In genomic region chr1:131970322-131970660, GRCm38 (mm10) we compare ENCODE assay signal across 14 mouse cellular contexts. TPM values are rescaled to one million over a fixed set of nuclear protein-coding genes. Genes with fewer than 3 reads are reported as not detected.
DNase-seq lines count a peak whose midpoint lies in the region; ATAC-seq and TF ChIP-seq lines count a peak whose summit lies in the region.
"Had no signal": no experiment of that assay in that cellular context is flagged by ENCODE, and none has a peak within 500 bp of the region (broad histone marks: within the 10 kb centered on the region; RNA-seq: fewer than 3 reads in every experiment).

No protein-coding gene starts in this region.

- no peak overlapping the region for H3K4me3 ChIP-seq in forebrain, embryonic 11.5 days (ENCODE audit: low read depth, low read length)
- no peak overlapping the region for H3K4me3 ChIP-seq in forebrain, postnatal 0 days (ENCODE audit: low read depth, low read length)
- H3K4me3 ChIP-seq in midbrain, embryonic 11.5 days (ENCODE audit: low read depth, low read length): peak overlapping the region; percentile 9; the same call in 1 of the 2 replicates
- H3K4me3 ChIP-seq in midbrain, postnatal 0 days (ENCODE audit: low read depth, low read length): no peak overlapping the region
- no peak overlapping the region for H3K4me3 ChIP-seq in midbrain, embryonic 13.5 days (replicated peaks)
- H3K4me3 ChIP-seq: hindbrain, embryonic 15.5 days; myocyte; stomach, embryonic 15.5 days had no signal

- ATAC-seq in forebrain, embryonic 11.5 days (replicated peaks; ENCODE audit: low FRiP score): no peak; the same call in 1 of the 2 replicates
- no peak for ATAC-seq in forebrain, postnatal 0 days
- no peak; the same call in 1 of the 2 replicates for ATAC-seq in midbrain, embryonic 11.5 days (ENCODE audit: low FRiP score)
- no peak for ATAC-seq in midbrain, postnatal 0 days (ENCODE audit: low FRiP score)
- ATAC-seq in midbrain, embryonic 13.5 days: no peak; the same call in 1 of the 2 replicates
- no peak for ATAC-seq in erythroblast, adult 5-6 weeks (replicated peaks; ENCODE audit: low FRiP score, poor library complexity, severe bottlenecking)

- H3K4me1 ChIP-seq in forebrain, embryonic 11.5 days (replicated peaks; ENCODE audit: control insufficient read depth, insufficient read depth, low read length): peaks cover 52% of the 10 kb centered on the region
- no peaks in the 10 kb centered on the region for H3K4me1 ChIP-seq in forebrain, postnatal 0 days (ENCODE audit: insufficient read depth)
- H3K4me1 ChIP-seq in midbrain, embryonic 11.5 days (ENCODE audit: control insufficient read depth, insufficient read depth, low read length): peaks cover 93% of the 10 kb centered on the region
- H3K4me1 ChIP-seq in midbrain, postnatal 0 days (ENCODE audit: insufficient read depth, low read length): no peaks in the 10 kb centered on the region
- peaks cover 94% of the 10 kb centered on the region for H3K4me1 ChIP-seq in midbrain, embryonic 13.5 days (replicated peaks)

- peaks cover 2% of the 10 kb centered on the region; the same call in 1 of the 2 replicates for H3K27me3 ChIP-seq in forebrain, embryonic 11.5 days (ENCODE audit: control insufficient read depth, insufficient read depth, low read length)
- no peaks in the 10 kb centered on the region for H3K27me3 ChIP-seq in forebrain, postnatal 0 days (ENCODE audit: insufficient read depth, low read length)
- no peaks in the 10 kb centered on the region for H3K27me3 ChIP-seq in midbrain, embryonic 11.5 days (ENCODE audit: control insufficient read depth, insufficient read depth, low read length)
- H3K27me3 ChIP-seq in midbrain, postnatal 0 days (ENCODE audit: insufficient read depth, low read length): no peaks in the 10 kb centered on the region; the same call in 1 of the 2 replicates
- H3K27me3 ChIP-seq in midbrain, embryonic 13.5 days: 0 out of 2 replicates have a peak, but pooled peaks cover 2% of the 10 kb centered on the region
- H3K27me3 ChIP-seq: stomach, embryonic 15.5 days had no signal

- WGBS in forebrain, embryonic 11.5 days: 32% methylated on average over 5 of the region's 5 CpGs
- 51% methylated on average over 5 of the region's 5 CpGs for WGBS in forebrain, postnatal 0 days
- 35% methylated on average over 5 of the region's 5 CpGs for WGBS in midbrain, embryonic 11.5 days
- WGBS in midbrain, postnatal 0 days: 39% methylated on average over 5 of the region's 5 CpGs
- WGBS in midbrain, embryonic 13.5 days: 33% methylated on average over 5 of the region's 5 CpGs

- peak overlapping the region; percentile 98 for H3K27ac ChIP-seq in forebrain, embryonic 11.5 days (ENCODE audit: low read depth, low read length)
- no peak overlapping the region for H3K27ac ChIP-seq in forebrain, postnatal 0 days (ENCODE audit: low read depth, low read length)
- peak overlapping the region; percentile 97 for H3K27ac ChIP-seq in midbrain, embryonic 11.5 days (ENCODE audit: low read depth, low read length)
- no peak overlapping the region for H3K27ac ChIP-seq in midbrain, postnatal 0 days (ENCODE audit: low read depth, low read length)
- H3K27ac ChIP-seq in midbrain, embryonic 13.5 days: peak overlapping the region; percentile 92
- H3K27ac ChIP-seq: hindbrain, embryonic 15.5 days; stomach, embryonic 15.5 days had no signal

- H3K36me3 ChIP-seq in forebrain, embryonic 11.5 days (ENCODE audit: control insufficient read depth, insufficient read depth, low read length): no peaks in the 10 kb centered on the region
- no peaks in the 10 kb centered on the region for H3K36me3 ChIP-seq in forebrain, postnatal 0 days (ENCODE audit: insufficient read depth)
- H3K36me3 ChIP-seq in midbrain, embryonic 11.5 days (ENCODE audit: control insufficient read depth, insufficient read depth, low read length): no peaks in the 10 kb centered on the region
- H3K36me3 ChIP-seq in midbrain, postnatal 0 days (ENCODE audit: insufficient read depth, low read length): no peaks in the 10 kb centered on the region
- H3K36me3 ChIP-seq in midbrain, embryonic 13.5 days: no peaks in the 10 kb centered on the region
- H3K36me3 ChIP-seq: hindbrain, embryonic 15.5 days; stomach, embryonic 15.5 days had no signal

- no peak for TF ChIP-seq CTCF in forebrain, postnatal 0 days (IDR thresholded peaks at IDR 0.05; ENCODE audit: low read depth)
- no peak for TF ChIP-seq CTCF in midbrain, postnatal 0 days (IDR thresholded peaks at IDR 0.05)

- peak overlapping the region; percentile 55; the same call in 1 of the 2 replicates for H3K9ac ChIP-seq in forebrain, embryonic 11.5 days (ENCODE audit: low read length)
- H3K9ac ChIP-seq in forebrain, postnatal 0 days: no peak overlapping the region
- peak overlapping the region; percentile 75; the same call in 1 of the 2 replicates for H3K9ac ChIP-seq in midbrain, embryonic 11.5 days (ENCODE audit: low read length)
- H3K9ac ChIP-seq in midbrain, postnatal 0 days (replicated peaks; ENCODE audit: low read length, poor library complexity, severe bottlenecking): no peak overlapping the region
- H3K9ac ChIP-seq in midbrain, embryonic 13.5 days (replicated peaks): no peak overlapping the region
- H3K9ac ChIP-seq: hindbrain, embryonic 15.5 days; stomach, embryonic 15.5 days had no signal

- H3K4me2 ChIP-seq in forebrain, embryonic 11.5 days (ENCODE audit: low read depth, low read length, severe bottlenecking): peak overlapping the region; percentile 40; the same call in 1 of the 2 replicates
- no peak overlapping the region for H3K4me2 ChIP-seq in forebrain, postnatal 0 days (ENCODE audit: low read depth)
- H3K4me2 ChIP-seq in midbrain, embryonic 11.5 days: peak overlapping the region; percentile 58
- no peak overlapping the region for H3K4me2 ChIP-seq in midbrain, postnatal 0 days (ENCODE audit: low read depth, low read length, poor library complexity, severe bottlenecking)
- H3K4me2 ChIP-seq in midbrain, embryonic 13.5 days (replicated peaks): peak overlapping the region; percentile 40
- H3K4me2 ChIP-seq: stomach, embryonic 15.5 days had no signal

- H3K9me3 ChIP-seq in forebrain, embryonic 11.5 days (ENCODE audit: control insufficient read depth, low read length): no peaks in the 10 kb centered on the region
- no peaks in the 10 kb centered on the region for H3K9me3 ChIP-seq in forebrain, postnatal 0 days (ENCODE audit: low read length)
- no peaks in the 10 kb centered on the region for H3K9me3 ChIP-seq in midbrain, embryonic 11.5 days (ENCODE audit: control insufficient read depth, low read length)
- no peaks in the 10 kb centered on the region for H3K9me3 ChIP-seq in midbrain, postnatal 0 days (ENCODE audit: low read length)
- no peaks in the 10 kb centered on the region for H3K9me3 ChIP-seq in midbrain, embryonic 13.5 days
- H3K9me3 ChIP-seq: hindbrain, embryonic 15.5 days; stomach, embryonic 15.5 days had no signal

- no peak for DNase-seq in forebrain, embryonic 11.5 days (ENCODE audit: low spot score)
- no peak for DNase-seq in forebrain, postnatal 0 days
- no peak for DNase-seq in midbrain, embryonic 11.5 days (ENCODE audit: low spot score, missing footprints)
- no peak for DNase-seq in midbrain, postnatal 0 days (ENCODE audit: low spot score)
- DNase-seq in kidney, postnatal 25 days: peak; percentile 48 to 78
- DNase-seq in B cell, adult 2 months: no peak
- DNase-seq: adrenal gland, postnatal 36 days; cerebellum, adult 9-10 months; right cerebral cortex, adult 18-20 months had no signal

RNA-seq across cellular contexts. Expression of gene Slc45a3, which starts 7.5 kb away (rescaled TPM):
- 8.4 and 9.4 TPM in 2 replicates for polyA plus RNA-seq in forebrain, embryonic 11.5 days (2014; fragmentation: Nextera tagmentation; extraction: Ambion mirVana)
- 0.85 and 0.86 TPM in 2 replicates for total RNA-seq in forebrain, postnatal 0 days (2014; rRNA removed)
- polyA plus RNA-seq in forebrain, postnatal 0 days (2015; fragmentation: Nextera tagmentation; extraction: Ambion mirVana): 0.69 and 0.78 TPM in 2 replicates
- polyA plus RNA-seq in midbrain, embryonic 11.5 days (2014; fragmentation: Nextera tagmentation; extraction: Ambion mirVana): 19.5 and 20.5 TPM in 2 replicates
- 0.80 and 1.3 TPM in 2 replicates for total RNA-seq in midbrain, postnatal 0 days (2014; rRNA removed)
- 0.38 and 0.63 TPM in 2 replicates for polyA plus RNA-seq in midbrain, postnatal 0 days (2015; fragmentation: Nextera tagmentation; extraction: Ambion mirVana)
- 9.5 and 12.9 TPM in 2 replicates for polyA plus RNA-seq in midbrain, embryonic 13.5 days (2015; fragmentation: Nextera tagmentation; extraction: Ambion mirVana)
- not detected in 2 replicates for total RNA-seq in erythroblast, adult 5-6 weeks (2015; ENCODE audit: low replicate concordance)
- total RNA-seq in erythroblast, adult 5-6 weeks (2017; ENCODE audit: low replicate concordance): 0.56 and 1.3 TPM in 2 replicates

RNA-seq across cellular contexts. Expression of gene Elk4, which starts 37.1 kb away (rescaled TPM):
- polyA plus RNA-seq in forebrain, embryonic 11.5 days (2014; fragmentation: Nextera tagmentation; extraction: Ambion mirVana): 19.8 and 20.3 TPM in 2 replicates
- 18.6 and 25.5 TPM in 2 replicates for total RNA-seq in forebrain, postnatal 0 days (2014; rRNA removed)
- 8.0 and 8.2 TPM in 2 replicates for polyA plus RNA-seq in forebrain, postnatal 0 days (2015; fragmentation: Nextera tagmentation; extraction: Ambion mirVana)
- polyA plus RNA-seq in midbrain, embryonic 11.5 days (2014; fragmentation: Nextera tagmentation; extraction: Ambion mirVana): 17.2 and 19.5 TPM in 2 replicates
- 17.6 and 23.4 TPM in 2 replicates for total RNA-seq in midbrain, postnatal 0 days (2014; rRNA removed)
- 6.0 and 8.1 TPM in 2 replicates for polyA plus RNA-seq in midbrain, postnatal 0 days (2015; fragmentation: Nextera tagmentation; extraction: Ambion mirVana)
- polyA plus RNA-seq in midbrain, embryonic 13.5 days (2015; fragmentation: Nextera tagmentation; extraction: Ambion mirVana): 10.9 and 12.6 TPM in 2 replicates
- 96.8 and 101 TPM in 2 replicates for total RNA-seq in erythroblast, adult 5-6 weeks (2015; ENCODE audit: low replicate concordance)
- 75.8 and 94.4 TPM in 2 replicates for total RNA-seq in erythroblast, adult 5-6 weeks (2017; ENCODE audit: low replicate concordance)

RNA-seq across cellular contexts. Expression of gene Nucks1, which starts 60.0 kb away (rescaled TPM):
- 69.7 and 69.9 TPM in 2 replicates for polyA plus RNA-seq in forebrain, embryonic 11.5 days (2014; fragmentation: Nextera tagmentation; extraction: Ambion mirVana)
- total RNA-seq in forebrain, postnatal 0 days (2014; rRNA removed): 135 and 159 TPM in 2 replicates
- polyA plus RNA-seq in forebrain, postnatal 0 days (2015; fragmentation: Nextera tagmentation; extraction: Ambion mirVana): 42.6 and 56.4 TPM in 2 replicates
- polyA plus RNA-seq in midbrain, embryonic 11.5 days (2014; fragmentation: Nextera tagmentation; extraction: Ambion mirVana): 61.3 and 63.1 TPM in 2 replicates
- 121 and 140 TPM in 2 replicates for total RNA-seq in midbrain, postnatal 0 days (2014; rRNA removed)
- polyA plus RNA-seq in midbrain, postnatal 0 days (2015; fragmentation: Nextera tagmentation; extraction: Ambion mirVana): 41.3 and 51.7 TPM in 2 replicates
- 60.4 and 69.2 TPM in 2 replicates for polyA plus RNA-seq in midbrain, embryonic 13.5 days (2015; fragmentation: Nextera tagmentation; extraction: Ambion mirVana)
- 35.0 and 47.6 TPM in 2 replicates for total RNA-seq in erythroblast, adult 5-6 weeks (2015; ENCODE audit: low replicate concordance)
- 77.1 and 83.3 TPM in 2 replicates for total RNA-seq in erythroblast, adult 5-6 weeks (2017; ENCODE audit: low replicate concordance)

Comparison
In these comparisons a context has a peak if more than half of its experiments do, and no peak if none do; other contexts are left out.
1. H3K27ac ChIP-seq: peak in forebrain, embryonic 11.5 days (single experiment), midbrain, embryonic 11.5 days (single experiment) and midbrain, embryonic 13.5 days (single experiment); none in forebrain, postnatal 0 days (single experiment) and midbrain, postnatal 0 days (single experiment).
2. H3K4me2 ChIP-seq: peak in forebrain, embryonic 11.5 days (single experiment), midbrain, embryonic 11.5 days (single experiment) and midbrain, embryonic 13.5 days (single experiment); none in forebrain, postnatal 0 days (single experiment) and midbrain, postnatal 0 days (single experiment).
3. H3K9ac ChIP-seq: peak in forebrain, embryonic 11.5 days (single experiment) and midbrain, embryonic 11.5 days (single experiment); none in forebrain, postnatal 0 days (single experiment), midbrain, postnatal 0 days (single experiment) and midbrain, embryonic 13.5 days (single experiment).
4. DNase-seq: peak in kidney, postnatal 25 days (2 of 2); none in forebrain, embryonic 11.5 days (single experiment), forebrain, postnatal 0 days (single experiment), midbrain, embryonic 11.5 days (single experiment), midbrain, postnatal 0 days (single experiment) and B cell, adult 2 months (0 of 2).